In the genomic region with DNA sequence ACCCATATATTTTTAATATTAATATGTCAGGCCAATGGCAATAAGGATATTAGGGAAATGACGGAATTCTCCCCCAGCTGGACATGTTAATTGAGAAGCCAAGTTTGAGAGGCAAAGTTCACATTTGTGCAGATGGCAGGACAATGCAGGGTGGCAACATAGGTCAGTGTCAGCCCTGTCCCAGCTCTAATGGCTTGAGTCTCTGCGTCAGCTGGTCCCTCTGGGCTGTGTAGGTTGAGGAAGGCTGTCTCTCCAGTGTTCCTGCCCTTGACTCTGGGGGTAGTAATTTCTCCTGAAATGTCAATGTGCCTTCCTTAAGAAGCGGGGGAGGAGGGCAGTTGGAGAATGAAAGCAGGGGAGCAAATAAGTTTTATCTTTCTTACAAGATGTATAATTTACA, we compare ENCODE assay signal across 28 mouse cellular contexts.
DNase-seq lines count a peak whose midpoint lies in the region; ATAC-seq and TF ChIP-seq lines count a peak whose summit lies in the region.
"Had no signal": no experiment of that assay in that cellular context is flagged by ENCODE, and none has a peak within 500 bp of the region (broad histone marks: within the 10 kb centered on the region; RNA-seq: fewer than 3 reads in every experiment).

No protein-coding gene starts in this region.

- H3K4me2 ChIP-seq in hindbrain, embryonic 16.5 days (ENCODE audit: low read length) = no peak overlapping the region
- no peak overlapping the region for H3K4me2 ChIP-seq in kidney, postnatal 0 days (ENCODE audit: low read length)
- H3K4me2 ChIP-seq: embryonic facial prominence, embryonic 12.5 days; embryonic facial prominence, embryonic 15.5 days; heart, embryonic 11.5 days; hindbrain, embryonic 12.5 days; hindbrain, embryonic 15.5 days had no signal

- TF ChIP-seq CTCF in kidney, postnatal 0 days (IDR thresholded peaks at IDR 0.05; ENCODE audit: low read depth) = no peak

- H3K4me1 ChIP-seq in hindbrain, embryonic 10.5 days (replicated peaks) = peaks cover 9% of the 10 kb centered on the region; the same call in 1 of the 2 replicates
- H3K4me1 ChIP-seq in hindbrain, embryonic 16.5 days (ENCODE audit: control insufficient read depth, insufficient read depth, low read depth, low read length) = no peaks in the 10 kb centered on the region
- H3K4me1 ChIP-seq in kidney, postnatal 0 days (replicated peaks; ENCODE audit: insufficient read depth, low read length) = no peaks in the 10 kb centered on the region
- H3K4me1 ChIP-seq: embryonic facial prominence, embryonic 12.5 days; embryonic facial prominence, embryonic 15.5 days; hindbrain, embryonic 12.5 days; hindbrain, embryonic 15.5 days had no signal

- no peak overlapping the region for H3K9ac ChIP-seq in hindbrain, embryonic 16.5 days (ENCODE audit: low read depth, low read length)
- H3K9ac ChIP-seq in kidney, postnatal 0 days (ENCODE audit: low read depth, low read length) = no peak overlapping the region
- H3K9ac ChIP-seq: embryonic facial prominence, embryonic 12.5 days; embryonic facial prominence, embryonic 15.5 days; forebrain, postnatal 0 days; hindbrain, embryonic 12.5 days; hindbrain, embryonic 15.5 days had no signal

- H3K4me3 ChIP-seq in hindbrain, embryonic 10.5 days = no peak overlapping the region
- no peak overlapping the region for H3K4me3 ChIP-seq in hindbrain, embryonic 16.5 days (ENCODE audit: low read length)
- H3K4me3 ChIP-seq in kidney, postnatal 0 days (replicated peaks; ENCODE audit: low read depth, low read length) = no peak overlapping the region
- H3K4me3 ChIP-seq: embryonic facial prominence, embryonic 12.5 days; embryonic facial prominence, embryonic 15.5 days; gastrocnemius, adult 2 months; hindbrain, embryonic 12.5 days; hindbrain, embryonic 15.5 days had no signal

- DNase-seq in hindbrain, embryonic 10.5 days (ENCODE audit: low spot score) = peak; percentile 16
- peak; percentile 24 for DNase-seq in kidney, postnatal 0 days (ENCODE audit: low spot score)
- DNase-seq in kidney, postnatal 14 days = no peak
- DNase-seq in retina, embryonic 14.5 days (ENCODE audit: low spot score) = peak; percentile 27
- no peak for DNase-seq in retina, postnatal 1 day
- no peak for DNase-seq in urinary bladder, postnatal 10 days (ENCODE audit: low spot score)
- DNase-seq: adrenal gland, postnatal 10 days; adrenal gland, postnatal 36 days; B cell, adult 2 months; cerebellum, adult 18-20 months; cerebellum, adult 9-10 months; cerebellum, postnatal 14 days; forebrain, postnatal 0 days; gastrocnemius, adult 2 months; gastrocnemius, postnatal 14 days; heart, adult 11 months; heart, postnatal 36 days had no signal

- WGBS in hindbrain, embryonic 10.5 days = 60% methylated on average over 3 of the region's 3 CpGs
- 59% methylated on average over 3 of the region's 3 CpGs for WGBS in hindbrain, embryonic 16.5 days
- WGBS in kidney, postnatal 0 days = 36% methylated on average over 3 of the region's 3 CpGs

- H3K27ac ChIP-seq in hindbrain, embryonic 10.5 days = no peak overlapping the region
- no peak overlapping the region for H3K27ac ChIP-seq in hindbrain, embryonic 16.5 days (ENCODE audit: low read depth, low read length)
- H3K27ac ChIP-seq in kidney, postnatal 0 days = no peak overlapping the region
- H3K27ac ChIP-seq: embryonic facial prominence, embryonic 12.5 days; embryonic facial prominence, embryonic 15.5 days; gastrocnemius, adult 2 months; hindbrain, embryonic 12.5 days; hindbrain, embryonic 15.5 days had no signal

- no peaks in the 10 kb centered on the region for H3K27me3 ChIP-seq in hindbrain, embryonic 10.5 days (ENCODE audit: insufficient read depth, poor library complexity, severe bottlenecking)
- H3K27me3 ChIP-seq in hindbrain, embryonic 16.5 days (replicated peaks; ENCODE audit: control insufficient read depth, insufficient read depth, low read length) = no peaks in the 10 kb centered on the region
- H3K27me3 ChIP-seq in kidney, postnatal 0 days (ENCODE audit: insufficient read depth, low read length) = no peaks in the 10 kb centered on the region
- H3K27me3 ChIP-seq: CH12.LX; embryonic facial prominence, embryonic 12.5 days; embryonic facial prominence, embryonic 15.5 days; hindbrain, embryonic 12.5 days; hindbrain, embryonic 15.5 days; Patski had no signal

- H3K36me3 ChIP-seq in hindbrain, embryonic 10.5 days = no peaks in the 10 kb centered on the region
- no peaks in the 10 kb centered on the region for H3K36me3 ChIP-seq in hindbrain, embryonic 16.5 days (ENCODE audit: control insufficient read depth, insufficient read depth, low read length)
- H3K36me3 ChIP-seq in kidney, postnatal 0 days (ENCODE audit: insufficient read depth, low read length) = no peaks in the 10 kb centered on the region
- H3K36me3 ChIP-seq: embryonic facial prominence, embryonic 12.5 days; embryonic facial prominence, embryonic 15.5 days; G1E; hindbrain, embryonic 12.5 days; hindbrain, embryonic 15.5 days had no signal

- H3K9me3 ChIP-seq in hindbrain, embryonic 10.5 days = no peaks in the 10 kb centered on the region
- no peaks in the 10 kb centered on the region for H3K9me3 ChIP-seq in hindbrain, embryonic 16.5 days (ENCODE audit: control insufficient read depth, low read length)
- no peaks in the 10 kb centered on the region for H3K9me3 ChIP-seq in kidney, postnatal 0 days (replicated peaks; ENCODE audit: low read length)
- H3K9me3 ChIP-seq: embryonic facial prominence, embryonic 12.5 days; embryonic facial prominence, embryonic 15.5 days; hindbrain, embryonic 12.5 days; hindbrain, embryonic 15.5 days had no signal

- ATAC-seq in hindbrain, embryonic 16.5 days = no peak
- no peak for ATAC-seq in kidney, postnatal 0 days (replicated peaks; ENCODE audit: low FRiP score, low read depth)
- ATAC-seq: forebrain, embryonic 14.5 days; forebrain, postnatal 0 days; inflammation-experienced regulatory T-cells, adult 6 months; Patski had no signal

Comparison
In these comparisons a context has a peak if more than half of its experiments do, and no peak if none do; other contexts are left out.
1. DNase-seq: peak in hindbrain, embryonic 10.5 days (single experiment), kidney, postnatal 0 days (single experiment) and retina, embryonic 14.5 days (single experiment); none in kidney, postnatal 14 days (single experiment), retina, postnatal 1 day (single experiment) and urinary bladder, postnatal 10 days (single experiment).